Mouse (Mus musculus) CH12.LX (cell line): ENCODE results near the gene Ntn1. TPM values are rescaled to one million over a fixed set of nuclear protein-coding genes. Genes with fewer than 3 reads are reported as not detected.

ENCODE experiments used
- DNase-seq: peaks from one replicate; pipeline ENCODE4 v3.0.0-alpha.2; 2013; ENCODE audit errors: extremely low read depth
- H3K27ac ChIP-seq: 2 replicates; pipeline ENCODE4 v1.5.1; 2012; ENCODE audit warnings: low read depth, mild to moderate bottlenecking, control low read depth, moderate library complexity; ENCODE audit not compliant: insufficient read depth
- H3K27me3 ChIP-seq: replicated peaks from 2 replicates; pipeline ENCODE3; 2012; ENCODE audit warnings: inconsistent platforms
- H3K36me3 ChIP-seq, 2 experiments: replicated peaks in 1 of 2; 2 replicates each; pipeline versions ENCODE3 to v1.6.1; 2012; ENCODE audit warnings: inconsistent platforms in 1 of 2, low read length in 1 of 2, mild to moderate bottlenecking in 1 of 2, mixed read lengths in 1 of 2, moderate library complexity in 1 of 2; ENCODE audit not compliant: control insufficient read depth in 1 of 2, insufficient read depth in 1 of 2
- H3K4me1 ChIP-seq, 2 experiments: 2 replicates each; pipeline ENCODE4 v1.6.1; 2012; ENCODE audit warnings: inconsistent platforms in 1 of 2, moderate library complexity in 1 of 2; ENCODE audit not compliant: insufficient read depth in 2 of 2, control insufficient read depth in 1 of 2
- H3K4me2 ChIP-seq: 2 replicates; pipeline ENCODE4 v1.6.1; 2012; ENCODE audit warnings: low read depth, mild to moderate bottlenecking, control low read depth; ENCODE audit not compliant: poor library complexity, insufficient read depth, severe bottlenecking
- H3K4me3 ChIP-seq, 3 experiments: fragments of 150-350 bp in 1 of 3; sonication (generic) in 1 of 3; replicated peaks in 1 of 3; 2 replicates each; pipeline versions ENCODE3 to v1.5.1; 2011 to 2012; ENCODE audit warnings: low read depth in 2 of 3, low read length in 2 of 3, mild to moderate bottlenecking in 2 of 3, moderate library complexity in 2 of 3, control low read depth in 1 of 3, improper control_type of control experiment in 1 of 3, inconsistent platforms in 1 of 3, mixed read lengths in 1 of 3; ENCODE audit not compliant: poor library complexity in 1 of 3
- H3K79me2 ChIP-seq: replicated peaks from 2 replicates; pipeline ENCODE4 v1.6.1; 2012; ENCODE audit warnings: mild to moderate bottlenecking, moderate library complexity; ENCODE audit not compliant: control insufficient read depth, poor library complexity, insufficient read depth, severe bottlenecking; ENCODE audit errors: extremely low read depth
- H3K9ac ChIP-seq: 2 replicates; pipeline ENCODE4 v1.6.1; 2012; ENCODE audit warnings: low read depth, mild to moderate bottlenecking, control low read depth, moderate library complexity; ENCODE audit not compliant: insufficient read depth
- H3K9me3 ChIP-seq: replicated peaks from 2 replicates; pipeline ENCODE3; 2012; ENCODE audit warnings: low read length, inconsistent platforms, mixed read lengths
- CTCF ChIP-seq, 2 experiments: IDR thresholded peaks in 1 of 2; conservative IDR thresholded peaks in 1 of 2; 2 replicates each; pipeline ENCODE4 v1.5.1; 2011 to 2012; ENCODE audit warnings: low read depth in 2 of 2, low read length in 2 of 2, improper control_type of control experiment in 1 of 2, inconsistent platforms in 1 of 2, mild to moderate bottlenecking in 1 of 2, moderate library complexity in 1 of 2
- E2F4 ChIP-seq: IDR thresholded peaks from 2 replicates; pipeline ENCODE4 v1.6.1; 2011; ENCODE audit warnings: low read depth, low read length, improper control_type of control experiment; ENCODE audit not compliant: insufficient replicate concordance
- EP300 ChIP-seq: IDR thresholded peaks from 2 replicates; pipeline ENCODE4 v1.6.1; 2011; ENCODE audit warnings: low read length, improper control_type of control experiment
- ETS1 ChIP-seq: conservative IDR thresholded peaks from 2 replicates; pipeline ENCODE4 v1.6.1; 2012; ENCODE audit warnings: low read depth, mild to moderate bottlenecking, inconsistent platforms, low read length, improper control_type of control experiment, moderate library complexity
- GABPA ChIP-seq: IDR thresholded peaks from 2 replicates; pipeline ENCODE4 v1.6.1; 2012; ENCODE audit warnings: low read depth, low read length, improper control_type of control experiment, inconsistent platforms; ENCODE audit not compliant: insufficient replicate concordance
- IRF4 ChIP-seq: IDR thresholded peaks from 2 replicates; pipeline ENCODE4 v1.6.1; 2014; ENCODE audit warnings: low read depth, mild to moderate bottlenecking, inconsistent platforms, low read length, improper control_type of control experiment
- JUN ChIP-seq: IDR thresholded peaks from 2 replicates; pipeline ENCODE4 v1.6.1; 2011; ENCODE audit warnings: low read depth, mild to moderate bottlenecking, low read length, improper control_type of control experiment, moderate library complexity; ENCODE audit not compliant: insufficient read depth
- NELFE ChIP-seq: IDR thresholded peaks from 2 replicates; pipeline ENCODE4 v1.6.1; 2011; ENCODE audit warnings: low read depth, low read length, improper control_type of control experiment
- NRF1 ChIP-seq: IDR thresholded peaks from 2 replicates; pipeline ENCODE4 v1.6.1; 2014; ENCODE audit warnings: low read depth, mild to moderate bottlenecking, inconsistent platforms, low read length, improper control_type of control experiment, moderate library complexity
- PAX5 ChIP-seq: IDR thresholded peaks from 2 replicates; pipeline ENCODE4 v1.6.1; 2012; ENCODE audit warnings: low read length, inconsistent platforms, mixed read lengths
- POLR2A ChIP-seq: IDR thresholded peaks from 2 replicates; pipeline ENCODE4 v1.6.1; 2011; ENCODE audit warnings: low read depth, mild to moderate bottlenecking, improper control_type of control experiment, low read length
- POLR2AphosphoS2 ChIP-seq: IDR thresholded peaks from 2 replicates; pipeline ENCODE4 v1.6.1; 2011; ENCODE audit warnings: low read depth, low read length, improper control_type of control experiment
- SIN3A ChIP-seq: IDR thresholded peaks from 2 replicates; pipeline ENCODE4 v1.6.1; 2012; ENCODE audit warnings: low read length, improper control_type of control experiment, inconsistent platforms
- SMC3 ChIP-seq: IDR thresholded peaks from 2 replicates; pipeline ENCODE4 v1.6.1; 2011; ENCODE audit warnings: low read depth, low read length, improper control_type of control experiment
- UBTF ChIP-seq: IDR thresholded peaks from 2 replicates; pipeline ENCODE4 v1.6.1; 2012; ENCODE audit warnings: low read depth, mild to moderate bottlenecking, inconsistent platforms, low read length, improper control_type of control experiment, moderate library complexity
- ZC3H11A ChIP-seq: IDR thresholded peaks from 2 replicates; pipeline ENCODE4 v1.6.1; 2012; ENCODE audit warnings: low read depth, mild to moderate bottlenecking, inconsistent platforms, low read length, improper control_type of control experiment
- ZKSCAN1 ChIP-seq: IDR thresholded peaks from 2 replicates; pipeline ENCODE4 v1.6.1; 2012; ENCODE audit warnings: low read depth, inconsistent platforms, low read length, improper control_type of control experiment, borderline replicate concordance
- ZMIZ1 ChIP-seq: IDR thresholded peaks from 2 replicates; pipeline ENCODE4 v1.6.1; 2012; ENCODE audit warnings: low read depth, mild to moderate bottlenecking, inconsistent platforms, low read length, improper control_type of control experiment
- ZNF384 ChIP-seq: IDR thresholded peaks from 2 replicates; pipeline ENCODE4 v1.6.1; 2012; ENCODE audit warnings: low read depth, low read length, improper control_type of control experiment, inconsistent platforms
- dilution Hi-C: fragments of 300-500 bp; cut with MboI; formaldehyde crosslinking; loops from 2 replicates; pipeline ENCODE4 v1.14.3; 2020; ENCODE audit warnings: low sequenced_read_pairs; ENCODE audit not compliant: extremely low pct_unique_long_range_greater_than_20kb, extremely low pct_ligation_motif_present
- in situ Hi-C: fragments of 300-500 bp; cut with MboI; formaldehyde crosslinking; loops from 3 replicates; pipeline ENCODE4 v1.14.3; 2019; ENCODE audit warnings: low sequenced_read_pairs, low pct_ligation_motif_present, low pct_unique_long_range_greater_than_20kb, mixed read lengths
- polyA plus RNA-seq: library from polyadenylated mRNA; unstranded; fragments of >175 nt; gene quantifications from 2 replicates; pipeline ENCODE4 v1.2.1, GENCODE M21; 2012; ENCODE audit warnings: low read depth; ENCODE audit not compliant: insufficient read length
- total RNA-seq, 2 experiments: library from RNA; depleted of rRNA; stranded (reverse); fragments of 300-350 nt in 1 of 2; fragments of >200 nt in 1 of 2; gene quantifications; 2 replicates each; pipeline ENCODE4 v1.2.3; 2012 to 2014

Gene Ntn1
- total and polyA plus RNA-seq, 3 experiments, result 0.54 to 1.2 (median 0.59) TPM

GRCm38 (mm10) chr11:68384131-68384530 lies 16.5 kb downstream of the Ntn1 start:
- H3K4me2 ChIP-seq, result no peak overlapping the region
- dilution Hi-C loops (no loop called here), in situ Hi-C loops (no loop called here)
- H3K79me2 ChIP-seq, result no peaks in the 10 kb centered on the region
- H3K4me3 ChIP-seq, result no peak overlapping the region
- H3K9ac ChIP-seq, result no peak overlapping the region
- H3K36me3 ChIP-seq, result peaks cover 0 to 12% of the 10 kb centered on the region in 2 experiments
- peaks cover 3 to 13% of the 10 kb centered on the region in 2 experiments; a peak in 2 of 4 replicates for H3K4me1 ChIP-seq
- TF ChIP-seq E2F4 (no peak), JUN (no peak), ETS1 (no peak), ZMIZ1 (no peak), PAX5 (no peak)
- no peak for DNase-seq
- H3K27me3 ChIP-seq, result peaks cover 2% of the 10 kb centered on the region
- H3K27ac ChIP-seq, result no peak overlapping the region
- H3K9me3 ChIP-seq, result peaks cover 15% of the 10 kb centered on the region

DNA sequence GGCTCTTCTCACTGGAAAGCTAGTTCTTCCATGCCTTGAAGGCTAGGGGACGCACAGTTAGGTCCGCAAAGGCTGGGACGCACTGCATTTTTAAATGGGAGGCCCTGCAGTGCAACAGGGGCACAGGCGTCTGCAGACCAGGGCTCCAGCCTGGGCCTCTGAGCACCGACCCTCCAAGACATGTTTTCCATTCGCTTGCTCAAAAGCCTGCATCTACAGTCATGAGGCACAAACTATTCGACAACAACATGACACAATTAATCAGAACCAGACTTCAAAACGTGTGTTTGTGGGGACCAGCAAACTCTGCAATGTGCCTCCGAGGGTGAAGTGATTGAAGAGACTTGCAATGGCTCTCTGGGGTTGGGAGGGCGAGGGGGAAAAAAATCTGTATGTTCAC lies 17.1 kb downstream of the Ntn1 start:
- Histone ChIP-seq H3K4me1 (peaks cover 3 to 13% of the 10 kb centered on the region in 2 experiments; a peak in 2 of 4 replicates), H3K9ac (no peak overlapping the region), H3K27me3 (no peaks in the 10 kb centered on the region), H3K4me2 (no peak overlapping the region), H3K27ac (no peak overlapping the region), H3K79me2 (no peaks in the 10 kb centered on the region), H3K36me3 (peaks cover 0 to 12% of the 10 kb centered on the region in 2 experiments), H3K4me3 (no peak overlapping the region), H3K9me3 (peaks cover 15% of the 10 kb centered on the region)
- dilution Hi-C loops (no loop called here), in situ Hi-C loops (no loop called here)
- DNase-seq, result no peak
- TF ChIP-seq UBTF (no peak), POLR2A (no peak), CTCF (conservative IDR thresholded peaks at IDR 0.05 in 1 of 2, IDR thresholded peaks at IDR 0.05 in 1 of 2; ENCODE audit: low read depth in 2 of 2, low read length in 2 of 2) (no peak), SMC3 (no peak), GABPA (no peak), ZNF384 (no peak), ETS1 (no peak), POLR2AphosphoS2 (no peak), NELFE (no peak), IRF4 (no peak)

DNA sequence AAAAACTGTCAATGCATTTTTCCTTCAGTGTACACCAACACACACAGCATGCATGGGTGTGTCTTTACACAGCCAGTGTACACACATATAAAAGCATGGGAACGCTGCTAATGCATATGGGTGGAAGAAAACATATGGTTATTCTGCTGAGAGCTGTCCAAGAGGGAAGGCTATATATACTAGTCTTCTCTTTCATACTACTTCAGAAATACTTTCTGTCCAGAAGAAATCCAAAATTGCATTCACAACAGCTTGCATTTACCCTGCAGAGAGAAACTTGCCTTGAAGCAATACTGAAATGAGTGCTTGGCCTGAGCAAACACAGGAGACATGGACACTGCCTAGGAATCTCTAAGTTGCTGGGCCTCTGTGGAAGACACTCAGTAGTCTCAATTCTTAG lies 18.8 kb downstream of the Ntn1 start:
- H3K79me2 ChIP-seq, result no peaks in the 10 kb centered on the region
- H3K4me1 ChIP-seq, result peaks cover 0 to 4% of the 10 kb centered on the region in 2 experiments; a peak in 2 of 4 replicates
- H3K9ac ChIP-seq, result no peak overlapping the region
- DNase-seq, result no peak
- TF ChIP-seq ZC3H11A (no peak), NELFE (no peak), EP300 (no peak), POLR2AphosphoS2 (no peak), ZKSCAN1 (no peak), JUN (no peak), UBTF (no peak), POLR2A (no peak), GABPA (no peak), ETS1 (no peak), SIN3A (no peak), E2F4 (no peak), NRF1 (no peak)
- H3K27me3 ChIP-seq, result no peaks in the 10 kb centered on the region
- H3K4me2 ChIP-seq, result no peak overlapping the region
- H3K27ac ChIP-seq, result no peak overlapping the region
- H3K36me3 ChIP-seq, result peaks cover 0 to 12% of the 10 kb centered on the region in 2 experiments
- dilution Hi-C loops (no loop called here), in situ Hi-C loops (no loop called here)
- H3K9me3 ChIP-seq, result peaks cover 15% of the 10 kb centered on the region
- no peak overlapping the region for H3K4me3 ChIP-seq
